Mouse (Mus musculus): ENCODE data around the gene Gabarap.
"Not testable (repeated sequence)": the region's sequence is repeated elsewhere in the genome, so short reads cannot be mapped to it uniquely, and the experiment has no call there.

Gabarap gene

GRCm38 (mm10) chr11:69990850-69991691 lies at the start of gene Gabarap:
Gene Gabarap, plus strand, starts transcription at chr11:69991143.
- DNase-seq (ENCODE audit: low spot score), result peak; percentile 95

DNA sequence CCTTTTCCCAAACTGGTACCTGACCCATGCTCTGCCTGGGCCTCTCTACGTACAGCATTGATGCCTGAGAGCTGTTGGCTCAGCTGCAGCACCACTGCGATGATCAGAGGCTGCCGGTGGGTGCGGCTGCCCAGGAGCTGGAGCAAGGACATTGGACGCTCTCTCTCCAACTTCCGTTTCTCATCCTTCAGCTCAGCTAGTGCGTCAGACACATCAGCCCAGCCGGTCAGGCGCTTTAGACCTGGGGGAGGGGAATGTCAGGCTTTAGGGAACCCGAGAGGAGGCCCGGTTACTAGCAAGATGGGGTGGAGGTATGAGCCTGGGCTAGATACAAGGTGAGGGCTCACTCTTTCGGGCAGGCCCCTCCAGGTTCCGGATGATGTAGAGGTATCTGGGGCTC lies 45.7 kb upstream of the Gabarap start:
- DNase-seq (ENCODE audit: low spot score), result no peak

- DNase-seq (ENCODE audit: low spot score), result no peak
Observed at GRCm38 (mm10) chr11:69945997-69946891, 44.7 kb upstream of the Gabarap start.

DNA sequence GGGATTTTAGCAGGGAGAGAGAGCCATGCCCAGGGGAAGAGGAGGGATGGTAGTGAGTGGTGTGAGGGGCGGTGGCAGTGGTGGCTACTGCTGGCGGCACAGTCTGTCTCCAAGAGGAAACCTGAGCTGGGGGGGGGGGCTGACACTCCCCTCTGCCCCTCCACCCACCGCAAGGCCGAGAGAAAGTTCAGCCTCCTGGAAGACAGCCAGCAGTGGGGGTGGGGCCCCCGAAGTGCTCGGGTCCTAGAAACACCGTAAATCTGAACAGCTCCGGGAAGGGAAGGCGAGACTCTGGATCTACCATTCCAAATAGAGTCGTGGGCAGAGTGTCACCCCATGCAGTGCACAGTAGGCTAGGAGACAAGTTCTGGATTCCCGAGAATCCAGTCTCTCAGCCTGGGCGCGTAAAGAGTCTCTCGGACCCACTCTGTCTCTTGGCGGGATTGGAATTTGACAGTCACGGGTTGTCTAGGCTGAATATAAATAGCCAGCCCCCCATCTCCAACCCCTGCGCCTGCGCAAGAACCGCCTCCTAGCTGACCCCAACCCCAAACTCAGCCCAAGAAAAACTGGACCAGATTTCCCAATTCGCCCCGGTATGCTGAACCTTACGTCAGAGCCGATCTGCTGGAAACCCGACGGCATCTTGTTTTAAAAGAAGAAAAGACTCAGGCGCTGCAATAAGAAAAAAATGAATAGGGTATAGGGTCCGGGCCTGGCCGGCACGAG lies 43.4 kb upstream of the Gabarap start:
- peak; percentile 32 for DNase-seq (ENCODE audit: low spot score)

DNA sequence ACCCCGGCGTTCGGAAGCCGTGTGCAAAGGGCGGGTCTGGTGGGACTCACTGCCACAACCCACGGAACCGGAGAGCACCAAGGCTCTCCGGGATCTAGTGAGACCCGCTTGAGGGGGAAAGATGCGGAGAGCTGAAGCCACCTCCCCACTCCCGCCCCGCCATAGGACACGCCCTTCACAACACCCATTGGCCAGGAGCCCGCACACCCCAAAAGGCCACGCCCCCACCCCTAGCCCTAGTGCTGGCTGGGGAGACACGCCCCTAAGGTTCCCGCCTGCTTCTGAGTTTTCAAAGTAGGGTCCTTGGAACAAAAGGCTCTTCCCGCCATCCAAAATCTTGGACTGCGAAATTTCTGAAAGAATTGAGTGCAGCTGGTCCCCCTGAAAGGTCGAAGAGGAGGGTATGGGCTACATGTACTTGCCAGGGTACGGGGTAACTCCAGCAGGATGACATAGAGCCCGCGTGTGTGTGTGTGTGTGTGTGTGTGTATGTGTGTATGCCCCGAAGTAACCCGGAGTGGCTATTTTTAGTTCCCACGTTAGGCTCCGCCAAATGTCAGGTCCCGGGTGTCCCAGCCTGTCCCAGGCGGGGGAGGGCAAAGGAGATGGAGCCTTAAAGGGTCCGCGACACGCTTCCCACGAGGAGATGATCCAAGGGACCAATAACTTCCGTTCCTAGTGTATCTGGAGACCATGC lies 42.7 kb upstream of the Gabarap start, which contains the start of gene Slc2a4:
Gene Slc2a4, minus strand, starts transcription at position 123 of the 697 bp plus-strand sequence.
- DNase-seq (ENCODE audit: low spot score), result peak; percentile 91

DNA sequence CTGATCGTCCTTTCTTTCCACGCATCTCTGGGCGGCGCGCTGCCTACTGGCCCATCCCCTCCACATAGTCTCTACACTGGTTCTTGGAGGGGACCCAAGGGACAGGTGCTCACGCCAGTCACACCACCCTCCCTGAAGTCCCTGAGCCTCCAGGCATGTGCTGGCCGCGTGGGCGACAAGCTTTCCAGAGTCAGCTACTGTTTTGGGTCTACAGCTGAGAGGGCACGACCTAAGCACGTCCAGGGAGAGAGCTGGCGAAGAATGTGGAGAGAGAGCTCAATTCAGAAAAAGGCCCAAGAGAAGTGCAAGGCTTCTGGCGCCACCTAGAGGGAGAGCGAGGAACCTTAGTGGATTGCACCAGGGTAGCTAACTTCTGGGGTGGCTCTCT lies 42.2 kb upstream of the Gabarap start:
- DNase-seq (ENCODE audit: low spot score), result peak; percentile 82

GRCm38 (mm10) chr11:69950807-69951459 lies 40.0 kb upstream of the Gabarap start:
- DNase-seq (ENCODE audit: low spot score), result no peak

DNA sequence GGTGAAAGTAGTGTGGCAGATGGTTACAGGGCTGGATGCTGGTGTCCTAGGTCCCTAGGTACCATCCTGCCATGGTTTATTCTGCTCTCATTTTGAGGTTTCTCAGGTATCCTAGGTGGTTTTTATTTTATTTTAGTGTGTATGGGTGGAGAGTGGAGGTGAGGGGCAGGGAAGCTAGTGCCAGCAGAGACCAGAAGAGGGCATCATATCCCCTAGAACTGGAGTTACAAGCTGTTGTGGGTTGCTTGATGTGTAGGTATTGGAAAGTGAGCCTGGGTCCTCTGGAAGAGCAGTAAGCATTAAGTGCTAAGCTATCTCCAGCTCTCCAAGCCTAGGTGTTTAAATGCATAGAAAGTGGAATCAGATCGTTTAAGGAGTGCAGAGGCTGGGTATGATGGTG lies 38.7 kb upstream of the Gabarap start:
- no peak for DNase-seq (ENCODE audit: low spot score)

- DNase-seq (ENCODE audit: low spot score), result no peak
Observed at GRCm38 (mm10) chr11:69953267-69953915, 37.6 kb upstream of the Gabarap start.

DNA sequence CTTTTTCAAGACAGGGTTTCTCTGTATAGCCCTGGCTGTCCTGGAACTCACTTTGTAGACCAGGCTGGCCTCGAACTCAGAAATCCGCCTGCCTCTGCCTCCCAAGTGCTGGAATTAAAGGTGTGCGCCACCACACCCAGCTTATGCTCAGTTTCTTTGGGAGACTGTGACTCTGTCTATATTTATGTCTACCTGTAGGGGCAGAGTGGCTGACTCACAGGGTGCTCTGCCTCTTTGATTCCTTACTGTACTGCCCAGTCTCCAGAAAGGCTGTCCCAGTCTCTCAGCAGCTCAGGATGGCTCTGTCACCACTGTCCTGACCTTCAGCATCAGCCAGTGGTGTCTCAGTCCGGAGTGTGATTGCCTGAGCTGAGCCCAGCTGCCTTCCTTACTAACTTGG lies 35.3 kb upstream of the Gabarap start:
- not testable (repeated sequence) for DNase-seq (ENCODE audit: low spot score)

DNA sequence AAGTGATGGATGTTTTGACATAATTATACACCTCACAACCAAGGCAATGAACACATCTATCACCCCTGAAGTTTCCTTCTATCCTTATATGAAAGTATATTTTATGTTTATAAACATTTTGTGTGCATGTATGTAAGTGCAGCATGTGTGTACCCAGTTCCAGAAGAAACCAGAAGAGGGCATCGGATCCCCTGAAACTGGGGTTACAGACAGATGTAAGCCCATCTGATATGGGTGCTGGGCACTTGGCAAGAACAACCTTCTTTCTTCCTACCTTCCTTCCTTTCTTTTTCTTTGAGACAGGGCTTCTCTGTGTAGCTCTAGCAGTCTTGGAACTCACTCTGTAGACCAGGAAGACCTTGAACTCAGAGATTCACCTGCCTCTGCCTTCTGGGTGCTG lies 34.7 kb upstream of the Gabarap start:
- DNase-seq (ENCODE audit: low spot score), result no peak

- no peak for DNase-seq (ENCODE audit: low spot score)
Observed at GRCm38 (mm10) chr11:69960616-69961015, 30.3 kb upstream of the Gabarap start.

- DNase-seq (ENCODE audit: low spot score), result no peak
Observed at GRCm38 (mm10) chr11:69961841-69962240, 29.1 kb upstream of the Gabarap start.

GRCm38 (mm10) chr11:69964650-69965270 lies 26.2 kb upstream of the Gabarap start, which contains the start of gene Cldn7:
Gene Cldn7, plus strand, starts transcription at chr11:69964779.
- DNase-seq (ENCODE audit: low spot score), result no peak

- DNase-seq (ENCODE audit: low spot score), result no peak
Observed at GRCm38 (mm10) chr11:69965271-69966005, 25.5 kb upstream of the Gabarap start.

- DNase-seq (ENCODE audit: low spot score), result no peak
Observed at GRCm38 (mm10) chr11:69966006-69966859, 24.7 kb upstream of the Gabarap start.

DNA sequence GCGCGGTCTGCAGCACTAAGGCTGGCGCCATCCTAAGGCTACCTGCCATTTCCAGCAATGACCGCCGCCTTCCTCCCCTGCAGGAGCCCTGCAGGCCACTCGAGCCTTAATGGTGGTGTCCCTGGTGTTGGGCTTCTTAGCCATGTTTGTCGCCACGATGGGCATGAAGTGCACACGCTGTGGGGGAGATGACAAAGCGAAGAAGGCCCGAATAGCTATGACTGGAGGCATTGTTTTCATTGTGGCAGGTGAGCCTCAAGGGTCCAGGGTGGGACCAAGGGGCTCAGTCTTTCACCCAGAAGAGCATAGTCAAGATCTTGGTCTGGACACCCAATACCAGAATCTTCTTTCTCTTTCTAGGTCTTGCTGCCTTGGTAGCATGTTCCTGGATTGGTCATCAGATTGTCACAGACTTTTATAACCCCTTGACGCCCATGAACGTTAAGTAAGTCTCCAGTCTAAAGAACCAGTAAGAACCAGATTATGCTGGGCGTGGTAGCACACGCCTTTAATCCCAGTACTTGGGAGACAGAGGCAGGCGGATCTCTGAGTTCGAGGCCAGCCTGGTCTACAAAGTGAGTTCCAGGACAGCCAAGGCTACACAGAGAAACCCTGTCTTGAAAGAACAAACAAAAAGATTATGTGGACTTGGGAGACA lies 24.0 kb upstream of the Gabarap start:
- no peak for DNase-seq (ENCODE audit: low spot score)

GRCm38 (mm10) chr11:69968793-69969192 lies 22.1 kb upstream of the Gabarap start:
- no peak for DNase-seq (ENCODE audit: low spot score)

All from ovary, postnatal 14 days (tissue).